Mouse (Mus musculus) olfactory bulb, adult 2 months (tissue): ENCODE results near the gene Sh2b2.

Experiments
- CTCF ChIP-seq: fragments of 200-500 bp; IDR thresholded peaks from 2 replicates; pipeline ENCODE4 v1.5.1; 2012; ENCODE audit warnings: low read depth, mild to moderate bottlenecking, low read length, moderate library complexity; ENCODE audit not compliant: insufficient read depth
- POLR2A ChIP-seq: fragments of 200-500 bp; IDR thresholded peaks from 2 replicates; pipeline ENCODE4 v1.6.1; 2012; ENCODE audit warnings: mild to moderate bottlenecking, low read depth, low read length, moderate library complexity; ENCODE audit not compliant: insufficient read depth

GRCm38 (mm10) chr5:136191870-136192269 lies 54.5 kb downstream of the Sh2b2 start:
- no peak for TF ChIP-seq CTCF
- TF ChIP-seq POLR2A = no peak
